Mouse (Mus musculus): ENCODE measurements around the gene Ppdpf. TPM values are rescaled to one million over a fixed set of nuclear protein-coding genes. Genes with fewer than 3 reads are reported as not detected.

Gene Ppdpf
- total RNA-seq, 2 experiments from 2014 or later, result 92.0 to 106 TPM

DNA sequence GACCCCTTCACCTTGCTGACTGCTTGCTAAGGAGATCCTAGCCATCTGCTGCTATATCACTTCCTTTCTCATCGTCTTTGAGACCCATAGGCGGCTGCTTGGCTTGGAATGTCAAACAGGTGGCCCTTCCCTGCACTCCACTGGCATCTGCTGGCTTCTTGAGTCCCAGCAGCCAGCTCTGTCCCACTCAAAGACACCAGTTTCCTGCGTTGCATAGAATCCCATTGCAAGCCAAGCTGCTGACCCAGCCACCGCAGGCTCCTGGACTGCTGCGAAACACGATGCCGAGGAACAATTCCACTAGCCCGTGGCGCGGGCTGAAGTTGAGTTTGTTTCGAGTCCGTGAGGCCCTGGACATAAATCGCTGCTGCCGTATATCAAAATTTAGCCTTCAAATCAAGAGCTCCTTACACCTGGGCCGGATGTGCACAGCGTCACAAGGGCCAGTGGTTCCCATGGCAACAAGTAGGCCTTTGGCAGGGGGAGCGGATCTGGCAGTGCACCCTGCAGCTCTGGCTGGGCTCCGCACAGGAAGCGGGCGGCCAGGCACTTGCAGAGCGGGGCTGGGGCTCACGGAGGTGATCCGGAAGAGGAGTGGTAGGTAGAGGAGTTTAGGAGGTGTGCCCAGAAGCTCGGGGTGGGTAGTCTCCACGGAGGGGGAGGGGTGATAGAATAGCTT is 32.6 kb downstream of the Ppdpf start, which contains the start of gene Fndc11:
TSS of gene Fndc11 (plus strand) at position 476 of the 679 bp plus-strand sequence.
- peak; percentile 38 to 50 for DNase-seq

DNA sequence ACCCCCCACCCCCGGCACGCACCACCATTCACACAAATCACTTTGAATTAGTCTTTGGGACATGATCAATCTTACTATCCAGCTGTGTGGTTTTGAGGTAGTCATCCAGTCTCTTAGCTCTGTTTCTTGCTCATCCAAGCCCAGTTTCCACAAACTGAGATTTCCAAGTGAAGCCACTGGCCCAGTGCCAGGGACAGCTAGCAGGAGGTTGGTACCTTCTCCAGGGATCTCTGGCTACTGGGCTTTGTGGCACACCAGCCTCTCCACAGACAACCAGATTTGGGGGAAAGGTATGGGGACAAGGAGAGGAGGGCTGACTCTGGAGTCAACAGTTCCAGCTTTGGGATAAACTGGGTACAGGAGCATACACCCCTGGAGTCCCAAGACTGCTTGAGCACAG is 33.3 kb downstream of the Ppdpf start:
- DNase-seq, result no peak

DNA sequence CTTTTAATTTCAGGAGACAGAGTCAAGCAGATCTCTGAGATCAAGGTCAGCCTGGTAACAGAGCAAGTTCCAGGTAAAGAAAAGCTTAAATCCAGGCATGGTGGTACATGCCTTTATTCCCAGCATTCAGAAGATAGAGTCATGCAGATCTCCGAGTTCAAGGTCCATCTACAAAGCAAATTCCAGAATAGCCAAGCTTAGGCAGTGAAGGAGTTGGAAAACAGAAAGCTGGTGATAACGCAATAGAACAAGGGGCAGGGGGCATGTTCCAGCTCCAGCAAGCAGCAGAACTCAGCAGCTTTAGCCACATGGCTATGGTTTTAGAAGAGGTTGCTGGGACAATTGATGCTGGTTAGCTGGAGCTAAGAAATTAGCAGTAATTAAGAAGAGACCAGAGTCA is 37.9 kb downstream of the Ppdpf start:
- DNase-seq, result no peak

DNA sequence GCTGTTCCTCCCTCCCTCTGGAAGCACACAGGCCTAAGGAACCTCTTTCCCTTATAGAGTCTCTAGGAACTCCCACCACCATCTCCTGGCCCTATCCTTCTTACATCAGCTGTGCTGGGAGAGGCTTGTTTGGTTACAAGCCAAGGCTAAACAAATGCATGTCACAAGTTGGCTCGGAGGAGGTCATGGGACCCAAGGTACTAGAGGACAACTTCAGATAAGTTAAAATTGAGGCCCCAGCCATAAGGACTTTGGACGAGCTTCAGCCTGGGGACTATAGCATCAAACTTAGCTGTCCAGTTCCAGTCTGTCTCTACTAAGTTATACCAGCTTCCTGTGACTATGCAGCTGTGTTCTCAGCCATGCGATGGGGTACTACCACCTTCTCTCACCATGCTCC is 40.1 kb downstream of the Ppdpf start:
- DNase-seq, result no peak

DNA sequence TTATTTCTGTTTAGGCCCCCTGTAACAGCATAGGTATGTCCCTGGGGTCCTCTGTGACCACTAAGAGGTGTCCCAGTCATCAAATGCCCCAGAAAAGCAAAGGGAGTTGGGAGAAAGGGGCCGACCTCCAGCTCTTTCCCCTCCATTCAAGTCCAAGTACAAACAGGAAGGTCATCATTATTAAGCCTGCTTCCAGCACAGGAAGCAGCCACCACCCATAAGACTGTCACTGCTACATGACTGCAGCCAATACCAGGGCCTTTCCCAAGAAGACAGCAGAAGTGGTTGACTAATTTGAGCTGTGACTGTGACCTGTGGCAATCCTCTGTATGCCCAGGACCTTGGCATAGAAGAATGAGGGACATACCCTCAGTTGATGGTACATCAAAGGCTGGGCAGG is 41.3 kb downstream of the Ppdpf start:
- no peak for DNase-seq

DNA sequence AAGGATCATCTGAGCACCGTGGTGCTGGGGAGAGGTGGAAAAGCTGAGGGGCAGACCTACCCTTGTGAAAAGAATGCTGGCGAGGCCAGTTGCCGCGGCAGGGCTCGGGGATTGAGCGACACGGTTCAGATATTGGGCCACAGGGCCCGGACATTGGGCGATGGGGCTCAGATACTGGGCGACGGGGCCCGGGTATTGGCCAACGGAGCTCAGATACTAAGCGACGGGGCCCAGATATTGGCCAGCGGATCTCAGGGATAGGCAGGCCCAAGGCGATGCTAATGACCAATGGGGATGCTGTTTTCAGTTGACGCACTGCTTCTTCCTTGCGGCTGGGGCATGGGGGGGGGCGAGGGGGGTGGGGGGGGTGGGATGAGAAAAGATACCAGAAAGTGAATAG is 44.1 kb downstream of the Ppdpf start:
- DNase-seq, result no peak

DNA sequence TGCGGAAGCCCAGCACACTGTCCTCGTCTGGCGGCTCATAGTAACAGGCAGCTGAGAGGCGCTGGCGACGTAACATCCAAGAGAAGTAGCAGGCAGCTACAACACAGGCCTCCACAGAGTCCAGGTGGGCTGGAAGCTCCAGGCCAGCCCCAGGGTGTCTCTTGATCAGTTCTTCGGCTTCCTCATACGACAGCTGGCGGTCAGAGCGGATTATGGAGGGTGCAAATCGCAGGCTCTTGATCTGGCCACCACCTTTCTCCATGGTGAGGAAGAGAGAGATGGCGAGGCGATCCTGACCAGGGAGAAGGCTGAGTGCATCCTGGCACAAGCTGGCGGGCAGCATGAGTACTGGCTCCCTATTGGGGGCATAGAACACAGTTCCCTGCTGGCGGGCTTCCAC is 46.4 kb downstream of the Ppdpf start:
- no peak for DNase-seq

DNA sequence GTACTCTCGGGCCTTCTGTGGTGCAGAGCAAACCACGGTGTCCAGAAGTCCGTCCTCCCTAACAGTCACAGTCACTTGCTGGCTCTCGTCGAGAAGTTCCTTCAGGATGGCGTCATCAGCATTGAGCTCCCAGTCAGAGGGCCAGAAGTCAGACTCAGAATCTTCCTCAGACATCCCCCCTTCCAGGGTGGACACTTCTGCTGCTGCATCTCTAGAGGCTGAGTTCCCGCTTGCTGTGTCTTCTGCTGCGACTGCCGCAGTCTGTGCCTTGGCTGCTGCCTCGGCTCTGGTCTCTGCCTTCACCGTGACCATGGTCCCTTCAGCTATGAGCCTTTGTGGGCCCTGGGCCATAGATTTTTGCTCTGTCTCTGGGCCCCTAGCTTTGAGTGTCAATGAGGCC is 47.6 kb downstream of the Ppdpf start:
- DNase-seq, result no peak

DNA sequence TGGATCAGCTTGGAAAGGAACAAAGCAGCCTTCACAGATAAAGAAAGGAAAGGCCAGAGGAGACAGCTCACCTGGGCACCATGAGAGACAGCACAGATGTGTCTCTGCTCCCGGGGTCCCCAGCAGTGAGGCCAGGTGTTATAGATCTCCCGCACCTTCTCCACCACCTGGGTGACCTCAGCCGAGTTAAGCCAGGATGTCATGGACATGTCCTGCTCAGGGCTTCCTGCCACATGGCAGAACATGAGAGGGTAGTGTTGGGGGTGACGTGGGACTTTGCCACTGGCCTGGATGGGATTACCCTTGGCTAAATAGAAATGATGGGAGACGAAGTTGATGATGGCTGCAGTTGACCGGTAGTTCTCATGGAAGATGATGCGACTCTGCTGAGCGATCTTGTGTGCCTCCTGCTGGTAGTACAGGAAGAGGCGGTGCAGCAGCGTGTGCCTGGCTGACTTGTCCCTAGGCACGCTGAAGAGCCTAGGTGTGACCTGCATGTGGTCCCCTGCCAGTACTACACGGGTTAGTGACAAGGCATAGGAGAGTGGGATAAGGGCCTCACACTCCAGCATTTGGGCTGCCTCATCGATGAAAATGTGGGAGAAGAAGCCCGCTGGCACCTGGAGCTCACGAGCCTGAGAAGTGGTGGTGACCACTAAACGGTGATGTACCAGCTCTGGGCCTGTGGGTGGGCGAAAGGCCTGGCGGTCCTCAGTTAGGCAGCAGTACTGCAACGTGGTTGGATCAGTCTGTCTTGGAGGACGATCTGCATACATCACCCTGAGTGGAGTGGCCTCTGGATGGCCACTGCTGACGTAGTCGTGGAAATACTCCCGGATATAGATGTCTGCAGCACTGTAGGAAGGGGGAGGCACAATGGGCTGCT is 48.9 kb downstream of the Ppdpf start:
- DNase-seq, result no peak

DNA sequence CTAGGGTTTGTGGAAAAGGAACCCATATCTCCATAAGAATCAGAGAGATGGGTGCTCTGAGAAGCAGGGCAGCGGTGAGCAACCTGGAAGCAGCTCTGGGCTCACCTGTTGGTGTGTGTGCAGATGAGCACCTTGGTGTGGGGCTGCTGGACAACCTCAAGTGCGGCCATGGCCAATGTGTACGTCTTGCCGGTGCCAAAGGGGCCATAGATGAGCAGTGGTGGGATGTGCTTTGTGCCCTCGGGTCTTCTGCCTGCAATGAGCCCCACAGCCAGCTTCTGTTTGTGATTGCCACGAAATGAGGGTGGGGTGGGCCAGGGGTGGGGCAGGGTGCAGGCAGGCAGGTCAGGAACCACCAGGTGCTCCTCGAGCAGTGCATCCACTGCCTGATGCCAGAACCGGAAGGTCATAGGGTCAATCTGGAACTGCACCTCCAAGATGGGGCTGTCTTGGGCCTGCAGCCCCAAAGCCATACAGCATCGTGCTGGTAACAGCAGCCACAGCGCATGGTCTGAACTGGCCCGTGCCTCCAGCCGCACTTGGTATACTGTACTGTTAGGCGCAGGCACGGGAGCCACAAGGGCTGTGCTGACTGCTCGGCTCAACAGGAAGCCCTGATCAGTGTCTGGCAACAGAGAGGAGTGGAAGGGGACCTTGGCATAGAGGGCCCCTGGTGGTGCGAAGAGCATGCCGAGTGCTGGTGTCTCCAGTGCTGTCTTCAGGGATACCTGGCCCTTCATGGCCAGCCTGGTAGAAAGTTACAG is 50.4 kb downstream of the Ppdpf start:
- DNase-seq, result no peak

DNA sequence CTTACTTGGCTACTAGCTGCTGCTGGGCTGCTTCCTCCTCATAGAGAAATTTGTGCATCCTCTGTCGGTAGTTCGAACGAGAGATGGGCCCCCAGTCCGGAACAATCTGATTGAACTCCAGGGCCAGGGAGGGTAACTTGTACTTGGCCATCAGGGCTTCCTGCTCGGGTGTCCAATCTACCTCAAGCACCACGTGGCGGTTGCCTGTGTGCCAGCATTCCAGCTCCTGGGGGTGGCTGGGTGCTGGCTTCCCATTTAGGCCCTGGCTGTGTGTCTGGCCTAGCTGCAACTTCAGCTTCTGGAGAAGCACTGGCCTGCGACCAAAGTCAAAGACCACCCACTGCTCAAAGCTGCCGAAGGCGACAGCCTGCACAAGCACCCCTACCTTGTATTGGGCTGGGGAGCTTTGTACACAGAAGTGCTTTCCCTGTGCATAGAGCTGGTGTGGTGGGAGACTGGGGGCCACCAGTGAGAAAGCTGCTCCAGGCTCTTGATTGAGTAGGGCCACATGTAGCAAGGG is 51.1 kb downstream of the Ppdpf start:
- no peak for DNase-seq

Other genes starting within 250 kb of the Ppdpf start
- 10 to 100 TPM; 54.5 to 57.2 TPM for gene Nkain4, start 232.5 kb upstream of the Ppdpf start, total RNA-seq (2021)
- gene Arfgap1, start 220.0 kb upstream of the Ppdpf start, total RNA-seq (2021), result 100 to 1,000 TPM; 121 to 130 TPM
- 1 to 10 TPM; 2.5 to 3.2 TPM for gene Col20a1, start 200.7 kb upstream of the Ppdpf start, total RNA-seq (2021)
- 10 to 100 TPM; 14.1 to 14.4 TPM for gene Chrna4, start 143.7 kb upstream of the Ppdpf start, total RNA-seq (2021)
- 100 to 1,000 TPM; 336 to 348 TPM for gene Kcnq2, start 51.9 kb upstream of the Ppdpf start, total RNA-seq (2021)
- 1,000 to 10,000 TPM; 1,091 to 1,130 TPM for gene Eef1a2, start 30.2 kb upstream of the Ppdpf start, total RNA-seq (2021)
- under 1 TPM in 1 of 2 experiments, not detected in 1; 0.10 TPM for gene Ptk6, start 15.5 kb downstream of the Ppdpf start, total RNA-seq (2021)
- gene Srms, start 25.9 kb downstream of the Ppdpf start, total RNA-seq (2021), result under 1 TPM; 0.35 to 0.66 TPM
- gene Fndc11, start 32.8 kb downstream of the Ppdpf start, total RNA-seq (2021), result not detected
- gene Helz2, start 54.8 kb downstream of the Ppdpf start, total RNA-seq (2021), result 1 to 10 TPM; 2.2 to 2.9 TPM
- 10 to 100 TPM; 17.1 to 17.4 TPM for gene Gmeb2, start 100.8 kb downstream of the Ppdpf start, total RNA-seq (2021)
- 100 to 1,000 TPM; 562 to 666 TPM for gene Stmn3, start 127.3 kb downstream of the Ppdpf start, total RNA-seq (2021)
- gene Rtel1, start 132.5 kb downstream of the Ppdpf start, total RNA-seq (2021), result 10 to 100 TPM; 34.1 to 35.2 TPM
- gene Zgpat, start 177.7 kb downstream of the Ppdpf start, total RNA-seq (2021), result 10 to 100 TPM; 77.5 to 83.5 TPM
- gene Arfrp1, start 178.2 kb downstream of the Ppdpf start, total RNA-seq (2021), result 10 to 100 TPM; 48.4 to 53.8 TPM
- gene Lime1, start 192.8 kb downstream of the Ppdpf start, total RNA-seq (2021), result 10 to 100 TPM; 38.5 to 52.5 TPM

All from layer of hippocampus, postnatal 36 days (tissue).